Mouse (Mus musculus): ENCODE data around the gene Vmn1r17.
"Not testable (repeated sequence)": the region's sequence is repeated elsewhere in the genome, so short reads cannot be mapped to it uniquely, and the experiment has no call there.

Gene Vmn1r17

GRCm38 (mm10) chr6:57363627-57364026 lies at the start of gene Vmn1r17:
Vmn1r17 (minus strand) TSS chr6:57363727.
- no peak for DNase-seq (ENCODE audit: low read depth, low spot score)

GRCm38 (mm10) chr6:57403480-57403879 lies 40.0 kb upstream of the Vmn1r17 start, which contains the start of gene Vmn1r19:
Vmn1r19 (plus strand) TSS chr6:57403780.
- not testable (repeated sequence) for DNase-seq (ENCODE audit: low read depth, low spot score)

- no peak for DNase-seq (ENCODE audit: low read depth, low spot score)
Measured at GRCm38 (mm10) chr6:57395683-57396082, 32.2 kb upstream of the Vmn1r17 start, which contains the start of gene Vmn1r18. Vmn1r18 (minus strand) TSS chr6:57395783.

GRCm38 (mm10) chr6:57367496-57367895 lies 4.0 kb upstream of the Vmn1r17 start:
- no peak for DNase-seq (ENCODE audit: low read depth, low spot score)

- not testable (repeated sequence) for DNase-seq (ENCODE audit: low read depth, low spot score)
Measured at GRCm38 (mm10) chr6:57365866-57366265, 2.3 kb upstream of the Vmn1r17 start.

- no peak for DNase-seq (ENCODE audit: low read depth, low spot score)
Measured at GRCm38 (mm10) chr6:57356864-57357263, 6.7 kb downstream of the Vmn1r17 start.

GRCm38 (mm10) chr6:57329394-57329793 lies 34.1 kb downstream of the Vmn1r17 start, which contains the start of gene Vmn1r16:
Vmn1r16 (minus strand) TSS chr6:57329494.
- DNase-seq (ENCODE audit: low read depth, low spot score): no peak

GRCm38 (mm10) chr6:57326176-57326575 lies 37.4 kb downstream of the Vmn1r17 start:
- DNase-seq (ENCODE audit: low read depth, low spot score): no peak

All from ES-CJ7 (cell line).